Mouse (Mus musculus): ENCODE measurements around the gene Gse1. TPM values are rescaled to one million over a fixed set of nuclear protein-coding genes. Genes with fewer than 3 reads are reported as not detected.

The Gse1 gene
- total and polyA plus RNA-seq, 3 experiments: 23.6 to 128 (median 66.9) TPM

GRCm38 (mm10) chr8:120309326-120309725, 81.1 kb downstream of the Gse1 start:
- H3K4me1 ChIP-seq (ENCODE audit: control insufficient read depth in 1 of 2, insufficient read depth in 2 of 2, low read length in 2 of 2): 0 out of 4 replicates have a peak, but pooled peaks cover 0 to 4% of the 10 kb centered on the region in 2 experiments
- no peak overlapping the region for H3K9ac ChIP-seq (ENCODE audit: control insufficient read depth, low read depth, low read length, poor library complexity, severe bottlenecking)
- no peak overlapping the region for H3K27ac ChIP-seq (ENCODE audit: control insufficient read depth, low read depth, low read length)
- no peak overlapping the region for H3K4me3 ChIP-seq (ENCODE audit: control insufficient read depth in 1 of 2, insufficient read depth in 1 of 2, low read depth in 2 of 2, low read length in 2 of 2)
- no peaks in the 10 kb centered on the region for H3K9me3 ChIP-seq (replicated peaks; ENCODE audit: insufficient read depth, low read length)
- H3K27me3 ChIP-seq (ENCODE audit: control insufficient read depth in 1 of 2, insufficient read depth in 2 of 2, low read length in 2 of 2): no peaks in the 10 kb centered on the region
- TF ChIP-seq NRF1 (IDR thresholded peaks at IDR 0.05; ENCODE audit: insufficient read depth, low read depth, low read length, poor library complexity, severe bottlenecking) (no peak), CHD1 (IDR thresholded peaks at IDR 0.05; ENCODE audit: low read depth, low read length) (no peak), CHD2 (IDR thresholded peaks at IDR 0.05; ENCODE audit: low read length) (no peak)
- no peaks in the 10 kb centered on the region for H3K79me2 ChIP-seq (ENCODE audit: control insufficient read depth, insufficient read depth, low read length, poor library complexity)
- no peaks in the 10 kb centered on the region for H3K36me3 ChIP-seq (ENCODE audit: control insufficient read depth in 1 of 2, insufficient read depth in 2 of 2, low read length in 2 of 2)
- DNase-seq (ENCODE audit: low read depth, low spot score): no peak

DNA sequence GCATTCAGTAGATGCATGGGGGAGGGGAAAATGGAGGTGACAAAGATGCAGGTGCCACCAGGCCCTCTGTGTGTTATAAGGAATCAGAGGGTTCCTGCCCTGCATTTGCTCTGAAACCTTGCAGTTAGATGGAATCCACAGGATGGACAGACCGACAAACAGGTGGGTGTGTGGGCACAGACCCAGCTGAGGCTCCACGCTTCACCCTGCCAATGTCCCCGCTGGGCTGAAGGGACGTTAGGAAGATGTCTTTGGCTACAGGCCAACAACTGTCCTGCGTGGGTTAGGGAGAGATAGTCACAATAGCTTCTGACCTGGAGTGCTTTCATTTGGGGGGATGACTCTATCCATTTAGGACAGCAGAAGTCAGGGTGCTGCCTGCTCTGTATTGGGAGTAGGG, 81.8 kb downstream of the Gse1 start:
- TF ChIP-seq POLR2A (IDR thresholded peaks at IDR 0.05; ENCODE audit: control insufficient read depth in 1 of 2, insufficient read depth in 1 of 2, low read depth in 1 of 2, low read length in 2 of 2, poor library complexity in 1 of 2) (no peak), MYC (IDR thresholded peaks at IDR 0.05; ENCODE audit: low read depth, low read length) (no peak), SIN3A (IDR thresholded peaks at IDR 0.05; ENCODE audit: low read length) (no peak), POLR2AphosphoS2 (IDR thresholded peaks at IDR 0.05; ENCODE audit: low read length) (no peak)
- Histone ChIP-seq H3K36me3 (ENCODE audit: control insufficient read depth in 1 of 2, insufficient read depth in 2 of 2, low read length in 2 of 2) (no peaks in the 10 kb centered on the region), H3K4me3 (ENCODE audit: control insufficient read depth in 1 of 2, insufficient read depth in 1 of 2, low read depth in 2 of 2, low read length in 2 of 2) (no peak overlapping the region), H3K27ac (ENCODE audit: control insufficient read depth, low read depth, low read length) (no peak overlapping the region), H3K27me3 (ENCODE audit: control insufficient read depth in 1 of 2, insufficient read depth in 2 of 2, low read length in 2 of 2) (no peaks in the 10 kb centered on the region), H3K79me2 (ENCODE audit: control insufficient read depth, insufficient read depth, low read length, poor library complexity) (no peaks in the 10 kb centered on the region), H3K9me3 (replicated peaks; ENCODE audit: insufficient read depth, low read length) (no peaks in the 10 kb centered on the region), H3K9ac (ENCODE audit: control insufficient read depth, low read depth, low read length, poor library complexity, severe bottlenecking) (no peak overlapping the region), H3K4me1 (ENCODE audit: control insufficient read depth in 1 of 2, insufficient read depth in 2 of 2, low read length in 2 of 2) (0 out of 4 replicates have a peak, but pooled peaks cover 0 to 4% of the 10 kb centered on the region in 2 experiments)
- no peak for DNase-seq (ENCODE audit: low read depth, low spot score)

DNA sequence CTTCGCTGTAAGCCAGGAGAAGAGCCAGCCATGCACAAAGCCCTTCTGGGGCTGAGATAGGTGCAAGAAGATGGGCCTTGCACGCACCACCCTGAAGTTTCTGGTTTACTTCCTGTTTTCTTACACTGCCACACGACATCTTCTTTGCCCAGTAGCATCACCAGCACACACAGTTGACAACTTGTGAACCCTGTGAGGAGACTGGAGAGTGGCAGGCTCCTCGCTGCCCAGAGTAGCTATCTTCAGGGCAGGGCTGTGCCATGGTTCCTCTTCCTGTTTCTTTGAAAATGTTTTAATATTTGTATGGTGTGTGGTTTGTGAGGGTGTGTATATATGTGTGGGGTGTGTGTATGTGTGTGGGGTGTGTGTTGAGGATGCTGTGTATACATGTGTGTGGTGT, 84.2 kb downstream of the Gse1 start:
- Histone ChIP-seq H3K9me3 (replicated peaks; ENCODE audit: insufficient read depth, low read length) (no peaks in the 10 kb centered on the region), H3K27ac (ENCODE audit: control insufficient read depth, low read depth, low read length) (no peak overlapping the region), H3K4me3 (ENCODE audit: control insufficient read depth in 1 of 2, insufficient read depth in 1 of 2, low read depth in 2 of 2, low read length in 2 of 2) (no peak overlapping the region), H3K4me1 (ENCODE audit: control insufficient read depth in 1 of 2, insufficient read depth in 2 of 2, low read length in 2 of 2) (0 out of 4 replicates have a peak, but pooled peaks cover 0 to 4% of the 10 kb centered on the region in 2 experiments), H3K79me2 (ENCODE audit: control insufficient read depth, insufficient read depth, low read length, poor library complexity) (no peaks in the 10 kb centered on the region), H3K9ac (ENCODE audit: control insufficient read depth, low read depth, low read length, poor library complexity, severe bottlenecking) (no peak overlapping the region), H3K36me3 (ENCODE audit: control insufficient read depth in 1 of 2, insufficient read depth in 2 of 2, low read length in 2 of 2) (no peaks in the 10 kb centered on the region), H3K27me3 (ENCODE audit: control insufficient read depth in 1 of 2, insufficient read depth in 2 of 2, low read length in 2 of 2) (no peaks in the 10 kb centered on the region)
- TF ChIP-seq TBP (IDR thresholded peaks at IDR 0.05; ENCODE audit: low read depth, low read length): peak; percentile 54; the same call in 1 of the 2 replicates
- TF ChIP-seq ELF1 (IDR thresholded peaks at IDR 0.05; ENCODE audit: low read depth, low read length): peak; percentile 23; the same call in 1 of the 2 replicates
- TF ChIP-seq MEF2A (IDR thresholded peaks at IDR 0.05; ENCODE audit: extremely low read depth, insufficient replicate concordance, low read depth, low read length, poor library complexity, severe bottlenecking): no peak
- DNase-seq (ENCODE audit: low read depth, low spot score): peak; percentile 59

Data from MEL (cell line).